Mouse (Mus musculus): ENCODE data around the gene Cort.
"Not testable (repeated sequence)": the region's sequence is repeated elsewhere in the genome, so short reads cannot be mapped to it uniquely, and the experiment has no call there.

DNA sequence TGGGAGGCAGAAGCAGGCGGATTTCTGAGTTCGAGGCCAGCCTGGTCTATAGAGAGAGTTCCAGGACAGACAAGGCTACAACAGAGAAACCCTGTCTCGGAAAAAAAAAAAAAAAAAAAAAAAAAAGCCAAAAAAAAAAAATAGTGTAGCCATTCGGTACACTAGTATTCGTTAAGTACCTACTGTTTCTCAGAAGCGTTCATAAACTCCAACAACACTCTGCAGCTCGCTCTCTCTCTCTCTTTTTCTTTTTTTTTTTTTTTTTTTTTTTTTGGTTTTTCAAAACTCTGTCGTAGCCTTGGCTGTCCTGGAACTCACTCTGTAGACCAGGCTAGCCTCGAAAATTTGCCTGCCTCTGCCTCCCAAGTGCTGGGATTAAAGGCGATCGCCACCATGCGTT, 26.1 kb downstream of the Cort start:
- not testable (repeated sequence) for TF ChIP-seq POLR2A (IDR thresholded peaks at IDR 0.05; ENCODE audit: low read depth, low read length); CTCF (conservative IDR thresholded peaks at IDR 0.05; ENCODE audit: insufficient read depth, insufficient read length, low read depth, low read length)

Measured in kidney, adult 2 months (tissue).